Mouse (Mus musculus) CH12.LX (cell line): Measurements from ENCODE around the gene Olfr869. TPM values are rescaled to one million over a fixed set of nuclear protein-coding genes. Genes with fewer than 3 reads are reported as not detected.

Source experiments
- DNase-seq: peaks from one replicate; pipeline ENCODE4 v3.0.0-alpha.2; 2013; ENCODE audit errors: extremely low read depth
- H3K27ac ChIP-seq: 2 replicates; pipeline ENCODE4 v1.5.1; 2012; ENCODE audit warnings: low read depth, mild to moderate bottlenecking, control low read depth, moderate library complexity; ENCODE audit not compliant: insufficient read depth
- H3K27me3 ChIP-seq: replicated peaks from 2 replicates; pipeline ENCODE3; 2012; ENCODE audit warnings: inconsistent platforms
- H3K36me3 ChIP-seq, 2 experiments: replicated peaks in 1 of 2; 2 replicates each; pipeline versions ENCODE3 to v1.6.1; 2012; ENCODE audit warnings: inconsistent platforms in 1 of 2, low read length in 1 of 2, mild to moderate bottlenecking in 1 of 2, mixed read lengths in 1 of 2, moderate library complexity in 1 of 2; ENCODE audit not compliant: control insufficient read depth in 1 of 2, insufficient read depth in 1 of 2
- H3K4me1 ChIP-seq, 2 experiments: 2 replicates each; pipeline ENCODE4 v1.6.1; 2012; ENCODE audit warnings: inconsistent platforms in 1 of 2, moderate library complexity in 1 of 2; ENCODE audit not compliant: insufficient read depth in 2 of 2, control insufficient read depth in 1 of 2
- H3K4me2 ChIP-seq: 2 replicates; pipeline ENCODE4 v1.6.1; 2012; ENCODE audit warnings: low read depth, mild to moderate bottlenecking, control low read depth; ENCODE audit not compliant: poor library complexity, insufficient read depth, severe bottlenecking
- H3K4me3 ChIP-seq, 3 experiments: fragments of 150-350 bp in 1 of 3; sonication (generic) in 1 of 3; replicated peaks in 1 of 3; 2 replicates each; pipeline versions ENCODE3 to v1.5.1; 2011 to 2012; ENCODE audit warnings: low read depth in 2 of 3, low read length in 2 of 3, mild to moderate bottlenecking in 2 of 3, moderate library complexity in 2 of 3, control low read depth in 1 of 3, improper control_type of control experiment in 1 of 3, inconsistent platforms in 1 of 3, mixed read lengths in 1 of 3; ENCODE audit not compliant: poor library complexity in 1 of 3
- H3K79me2 ChIP-seq: replicated peaks from 2 replicates; pipeline ENCODE4 v1.6.1; 2012; ENCODE audit warnings: mild to moderate bottlenecking, moderate library complexity; ENCODE audit not compliant: control insufficient read depth, poor library complexity, insufficient read depth, severe bottlenecking; ENCODE audit errors: extremely low read depth
- H3K9ac ChIP-seq: 2 replicates; pipeline ENCODE4 v1.6.1; 2012; ENCODE audit warnings: low read depth, mild to moderate bottlenecking, control low read depth, moderate library complexity; ENCODE audit not compliant: insufficient read depth
- H3K9me3 ChIP-seq: replicated peaks from 2 replicates; pipeline ENCODE3; 2012; ENCODE audit warnings: low read length, inconsistent platforms, mixed read lengths
- CHD1 ChIP-seq: IDR thresholded peaks from 2 replicates; pipeline ENCODE4 v1.6.1; 2012; ENCODE audit warnings: low read depth, low read length, improper control_type of control experiment, inconsistent platforms
- CHD2 ChIP-seq: IDR thresholded peaks from 2 replicates; pipeline ENCODE4 v1.6.1; 2011; ENCODE audit warnings: low read length, improper control_type of control experiment
- CTCF ChIP-seq, 2 experiments: IDR thresholded peaks in 1 of 2; conservative IDR thresholded peaks in 1 of 2; 2 replicates each; pipeline ENCODE4 v1.5.1; 2011 to 2012; ENCODE audit warnings: low read depth in 2 of 2, low read length in 2 of 2, improper control_type of control experiment in 1 of 2, inconsistent platforms in 1 of 2, mild to moderate bottlenecking in 1 of 2, moderate library complexity in 1 of 2
- E2F4 ChIP-seq: IDR thresholded peaks from 2 replicates; pipeline ENCODE4 v1.6.1; 2011; ENCODE audit warnings: low read depth, low read length, improper control_type of control experiment; ENCODE audit not compliant: insufficient replicate concordance
- EP300 ChIP-seq: IDR thresholded peaks from 2 replicates; pipeline ENCODE4 v1.6.1; 2011; ENCODE audit warnings: low read length, improper control_type of control experiment
- ETS1 ChIP-seq: conservative IDR thresholded peaks from 2 replicates; pipeline ENCODE4 v1.6.1; 2012; ENCODE audit warnings: low read depth, mild to moderate bottlenecking, inconsistent platforms, low read length, improper control_type of control experiment, moderate library complexity
- GABPA ChIP-seq: IDR thresholded peaks from 2 replicates; pipeline ENCODE4 v1.6.1; 2012; ENCODE audit warnings: low read depth, low read length, improper control_type of control experiment, inconsistent platforms; ENCODE audit not compliant: insufficient replicate concordance
- HCFC1 ChIP-seq: IDR thresholded peaks from 2 replicates; pipeline ENCODE4 v1.6.1; 2012; ENCODE audit warnings: low read depth, mild to moderate bottlenecking, inconsistent platforms, low read length, improper control_type of control experiment
- IRF4 ChIP-seq: IDR thresholded peaks from 2 replicates; pipeline ENCODE4 v1.6.1; 2014; ENCODE audit warnings: low read depth, mild to moderate bottlenecking, inconsistent platforms, low read length, improper control_type of control experiment
- JUN ChIP-seq: IDR thresholded peaks from 2 replicates; pipeline ENCODE4 v1.6.1; 2011; ENCODE audit warnings: low read depth, mild to moderate bottlenecking, low read length, improper control_type of control experiment, moderate library complexity; ENCODE audit not compliant: insufficient read depth
- JUND ChIP-seq: conservative IDR thresholded peaks from 2 replicates; pipeline ENCODE4 v1.6.1; 2011; ENCODE audit warnings: low read depth, low read length, improper control_type of control experiment
- KAT2A ChIP-seq: IDR thresholded peaks from 2 replicates; pipeline ENCODE4 v1.6.1; 2012; ENCODE audit warnings: low read length, improper control_type of control experiment, inconsistent platforms; ENCODE audit not compliant: insufficient replicate concordance
- MAFK ChIP-seq: IDR thresholded peaks from 2 replicates; pipeline ENCODE4 v1.6.1; 2011; ENCODE audit warnings: low read length, improper control_type of control experiment; ENCODE audit not compliant: insufficient replicate concordance
- MAX ChIP-seq: IDR thresholded peaks from 2 replicates; pipeline ENCODE4 v1.6.1; 2011; ENCODE audit warnings: low read length, improper control_type of control experiment
- MAZ ChIP-seq: IDR thresholded peaks from 2 replicates; pipeline ENCODE4 v1.6.1; 2012; ENCODE audit warnings: low read depth, mild to moderate bottlenecking, inconsistent platforms, low read length, improper control_type of control experiment, moderate library complexity
- MEF2A ChIP-seq: IDR thresholded peaks from 2 replicates; pipeline ENCODE4 v1.6.1; 2014; ENCODE audit warnings: low read depth, mild to moderate bottlenecking, inconsistent platforms, low read length, improper control_type of control experiment, borderline replicate concordance
- MXI1 ChIP-seq: IDR thresholded peaks from 2 replicates; pipeline ENCODE4 v1.6.1; 2011; ENCODE audit warnings: mild to moderate bottlenecking, low read depth, low read length, improper control_type of control experiment
- MYC ChIP-seq: IDR thresholded peaks from 2 replicates; pipeline ENCODE4 v1.6.1; 2011; ENCODE audit warnings: low read depth, mild to moderate bottlenecking, improper control_type of control experiment, low read length
- NRF1 ChIP-seq: IDR thresholded peaks from 2 replicates; pipeline ENCODE4 v1.6.1; 2014; ENCODE audit warnings: low read depth, mild to moderate bottlenecking, inconsistent platforms, low read length, improper control_type of control experiment, moderate library complexity
- PAX5 ChIP-seq: IDR thresholded peaks from 2 replicates; pipeline ENCODE4 v1.6.1; 2012; ENCODE audit warnings: low read length, inconsistent platforms, mixed read lengths
- POLR2A ChIP-seq: IDR thresholded peaks from 2 replicates; pipeline ENCODE4 v1.6.1; 2011; ENCODE audit warnings: low read depth, mild to moderate bottlenecking, improper control_type of control experiment, low read length
- POLR2AphosphoS2 ChIP-seq: IDR thresholded peaks from 2 replicates; pipeline ENCODE4 v1.6.1; 2011; ENCODE audit warnings: low read depth, low read length, improper control_type of control experiment
- RAD21 ChIP-seq: IDR thresholded peaks from 2 replicates; pipeline ENCODE4 v1.6.1; 2011; ENCODE audit warnings: low read depth, mild to moderate bottlenecking, low read length, improper control_type of control experiment, moderate library complexity
- RCOR1 ChIP-seq: conservative IDR thresholded peaks from 2 replicates; pipeline ENCODE4 v1.6.1; 2012; ENCODE audit warnings: low read depth, mild to moderate bottlenecking, inconsistent platforms, low read length, improper control_type of control experiment
- SIN3A ChIP-seq: IDR thresholded peaks from 2 replicates; pipeline ENCODE4 v1.6.1; 2012; ENCODE audit warnings: low read length, improper control_type of control experiment, inconsistent platforms
- SMC3 ChIP-seq: IDR thresholded peaks from 2 replicates; pipeline ENCODE4 v1.6.1; 2011; ENCODE audit warnings: low read depth, low read length, improper control_type of control experiment
- TBP ChIP-seq: conservative IDR thresholded peaks from 2 replicates; pipeline ENCODE4 v1.6.1; 2011; ENCODE audit warnings: low read depth, low read length, improper control_type of control experiment
- TCF12 ChIP-seq: IDR thresholded peaks from 2 replicates; pipeline ENCODE4 v1.6.1; 2014; ENCODE audit warnings: low read depth, mild to moderate bottlenecking, inconsistent platforms, low read length, improper control_type of control experiment
- UBTF ChIP-seq: IDR thresholded peaks from 2 replicates; pipeline ENCODE4 v1.6.1; 2012; ENCODE audit warnings: low read depth, mild to moderate bottlenecking, inconsistent platforms, low read length, improper control_type of control experiment, moderate library complexity
- USF1 ChIP-seq: IDR thresholded peaks from 2 replicates; pipeline ENCODE4 v1.6.1; 2014; ENCODE audit warnings: low read depth, mild to moderate bottlenecking, inconsistent platforms, low read length, improper control_type of control experiment
- USF2 ChIP-seq: conservative IDR thresholded peaks from 2 replicates; pipeline ENCODE4 v1.6.1; 2011; ENCODE audit warnings: low read depth, low read length, improper control_type of control experiment
- ZKSCAN1 ChIP-seq: IDR thresholded peaks from 2 replicates; pipeline ENCODE4 v1.6.1; 2012; ENCODE audit warnings: low read depth, inconsistent platforms, low read length, improper control_type of control experiment, borderline replicate concordance
- ZMIZ1 ChIP-seq: IDR thresholded peaks from 2 replicates; pipeline ENCODE4 v1.6.1; 2012; ENCODE audit warnings: low read depth, mild to moderate bottlenecking, inconsistent platforms, low read length, improper control_type of control experiment
- ZNF384 ChIP-seq: IDR thresholded peaks from 2 replicates; pipeline ENCODE4 v1.6.1; 2012; ENCODE audit warnings: low read depth, low read length, improper control_type of control experiment, inconsistent platforms
- dilution Hi-C: fragments of 300-500 bp; cut with MboI; formaldehyde crosslinking; loops from 2 replicates; pipeline ENCODE4 v1.14.3; 2020; ENCODE audit warnings: low sequenced_read_pairs; ENCODE audit not compliant: extremely low pct_unique_long_range_greater_than_20kb, extremely low pct_ligation_motif_present
- in situ Hi-C: fragments of 300-500 bp; cut with MboI; formaldehyde crosslinking; loops from 3 replicates; pipeline ENCODE4 v1.14.3; 2019; ENCODE audit warnings: low sequenced_read_pairs, low pct_ligation_motif_present, low pct_unique_long_range_greater_than_20kb, mixed read lengths
- polyA plus RNA-seq: library from polyadenylated mRNA; unstranded; fragments of >175 nt; gene quantifications from 2 replicates; pipeline ENCODE4 v1.2.1, GENCODE M21; 2012; ENCODE audit warnings: low read depth; ENCODE audit not compliant: insufficient read length
- total RNA-seq, 2 experiments: library from RNA; depleted of rRNA; stranded (reverse); fragments of 300-350 nt in 1 of 2; fragments of >200 nt in 1 of 2; gene quantifications; 2 replicates each; pipeline ENCODE4 v1.2.3; 2012 to 2014

Gene Olfr869
- total and polyA plus RNA-seq, 3 experiments = not detected

DNA sequence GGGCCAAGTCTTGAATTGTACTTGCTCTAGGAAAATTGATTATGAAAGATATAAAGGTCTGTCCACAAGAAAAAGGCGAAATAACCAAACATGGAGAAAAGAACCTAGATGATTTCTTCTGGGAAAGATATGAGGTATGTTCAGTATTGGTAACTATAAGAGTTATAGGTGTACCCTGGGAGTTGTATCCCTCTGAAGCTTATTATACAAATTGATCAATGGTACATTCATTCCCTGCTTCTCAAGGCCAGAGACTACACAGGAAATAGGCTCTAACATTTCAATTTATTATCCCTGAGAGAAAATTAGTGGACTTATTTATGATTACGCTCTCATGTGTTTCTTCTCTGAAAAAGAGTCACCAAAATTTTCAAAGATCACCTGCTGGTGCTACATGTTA is 45.1 kb downstream of the Olfr869 start, which contains the start of gene Olfr870:
Gene Olfr870 (minus strand): TSS at position 101 of the 400 bp plus-strand sequence.
- dilution Hi-C loops (no loop called here), in situ Hi-C loops (no loop called here)
- Histone ChIP-seq H3K4me2 (no peak within 1 kb of the TSS), H3K9me3 (no peaks in the 10 kb centered on the region), H3K27ac (no peak within 1 kb of the TSS), H3K4me3 (no peak within 1 kb of the TSS), H3K9ac (no peak within 1 kb of the TSS), H3K36me3 (no peaks in the 10 kb centered on the region), H3K4me1 (no peaks in the 10 kb centered on the region), H3K27me3 (no peaks in the 10 kb centered on the region), H3K79me2 (no peaks in the 10 kb centered on the region)
- no peak for TF ChIP-seq EP300
- DNase-seq = no peak

DNA sequence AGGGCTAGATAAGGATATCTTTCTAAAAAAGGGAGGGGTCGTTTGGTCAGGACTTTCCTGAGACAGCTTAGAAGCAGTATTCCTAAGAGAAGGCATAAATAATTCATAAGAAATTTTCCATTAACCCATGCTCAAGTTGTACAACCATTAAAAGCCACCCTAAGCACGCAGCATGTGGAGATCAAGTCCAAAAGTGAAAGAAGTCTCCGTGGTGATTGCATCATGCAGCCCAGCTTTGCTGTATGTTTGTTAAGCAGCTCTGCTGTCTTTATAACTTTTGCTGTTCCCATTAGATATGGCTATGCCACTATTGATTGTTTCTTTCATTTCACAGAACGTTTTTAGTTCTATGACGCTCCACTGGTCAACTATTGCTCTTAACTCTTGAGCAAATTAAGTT is 50.7 kb downstream of the Olfr869 start:
- Histone ChIP-seq H3K79me2 (no peaks in the 10 kb centered on the region), H3K9ac (peak overlapping the region; percentile 66; the same call in 1 of the 2 replicates), H3K36me3 (no peaks in the 10 kb centered on the region), H3K27ac (no peak overlapping the region), H3K4me2 (peak overlapping the region; percentile 36; the same call in 1 of the 2 replicates), H3K9me3 (no peaks in the 10 kb centered on the region), H3K4me1 (peaks cover 3 to 6% of the 10 kb centered on the region in 2 experiments; a peak in 2 of 4 replicates), H3K27me3 (no peaks in the 10 kb centered on the region), H3K4me3 (no peak overlapping the region)
- in situ Hi-C loops (no loop called here), dilution Hi-C loops (no loop called here)
- no peak for DNase-seq
- TF ChIP-seq SIN3A (no peak), TCF12 (0 out of 2 replicates have a peak, but pooled peaks have one; percentile 39), JUND (0 out of 2 replicates have a peak, but pooled peaks have one; percentile 30), ZNF384 (no peak), MYC (peak; percentile 85), MXI1 (no peak), IRF4 (no peak), CHD1 (no peak), EP300 (no peak), JUN (0 out of 2 replicates have a peak, but pooled peaks have one; percentile 7), MAFK (no peak), CTCF (conservative IDR thresholded peaks at IDR 0.05 in 1 of 2, IDR thresholded peaks at IDR 0.05 in 1 of 2; ENCODE audit: low read depth in 2 of 2, low read length in 2 of 2) (no peak), HCFC1 (no peak), MAZ (no peak), MEF2A (peak; percentile 27; the same call in 1 of the 2 replicates), PAX5 (no peak), USF1 (no peak), ZMIZ1 (no peak), CHD2 (no peak), RCOR1 (no peak), GABPA (no peak), E2F4 (no peak), KAT2A (no peak), UBTF (no peak), NRF1 (no peak), TBP (0 out of 2 replicates have a peak, but pooled peaks have one; percentile 51), ZKSCAN1 (no peak), POLR2A (no peak), MAX (peak; percentile 23; the same call in 1 of the 2 replicates), RAD21 (no peak), SMC3 (no peak), USF2 (no peak), ETS1 (no peak), POLR2AphosphoS2 (no peak)
